ENCODE assay signal across 31 mouse cellular contexts in genomic region chr16:84629868-84630267, GRCm38 (mm10).
"Had no signal": no experiment of that assay in that cellular context is flagged by ENCODE, and none has a peak within 500 bp of the region (broad histone marks: within the 10 kb centered on the region; RNA-seq: fewer than 3 reads in every experiment).

No protein-coding gene starts in this region.

- H3K4me1 ChIP-seq: limb, embryonic 10.5 days; limb, embryonic 12.5 days; limb, embryonic 13.5 days; limb, embryonic 15.5 days; liver, embryonic 12.5 days; liver, embryonic 13.5 days; liver, embryonic 15.5 days; lung, embryonic 15.5 days; megakaryocyte, embryonic 14.5 days; midbrain, embryonic 10.5 days; midbrain, embryonic 12.5 days; midbrain, embryonic 13.5 days; midbrain, embryonic 15.5 days had no signal

- H3K9me3 ChIP-seq: limb, embryonic 10.5 days; limb, embryonic 12.5 days; limb, embryonic 13.5 days; limb, embryonic 15.5 days; liver, embryonic 12.5 days; liver, embryonic 13.5 days; liver, embryonic 15.5 days; lung, embryonic 15.5 days; midbrain, embryonic 10.5 days; midbrain, embryonic 12.5 days; midbrain, embryonic 13.5 days; midbrain, embryonic 15.5 days had no signal

- H3K4me3 ChIP-seq: left cerebral cortex, adult 2 months; limb, embryonic 10.5 days; limb, embryonic 12.5 days; limb, embryonic 13.5 days; limb, embryonic 15.5 days; liver, embryonic 12.5 days; liver, embryonic 13.5 days; liver, embryonic 15.5 days; lung, embryonic 15.5 days; megakaryocyte, embryonic 14.5 days; midbrain, embryonic 10.5 days; midbrain, embryonic 12.5 days; midbrain, embryonic 13.5 days; midbrain, embryonic 15.5 days; myocyte had no signal

- DNase-seq: left cerebral cortex, postnatal 4 days; liver; liver, embryonic 13.5 days; liver, postnatal 0 days; lung, adult 18-20 months; lung, adult 2 months; lung, embryonic 14.5 days; lung, postnatal 10 days; lung, postnatal 14 days; lung, postnatal 4 days; midbrain, embryonic 14.5 days had no signal

- H3K9ac ChIP-seq: limb, embryonic 12.5 days; limb, embryonic 13.5 days; limb, embryonic 15.5 days; liver, embryonic 12.5 days; liver, embryonic 13.5 days; liver, embryonic 14.5 days; liver, embryonic 15.5 days; liver, postnatal 0 days; lung, embryonic 14.5 days; lung, embryonic 15.5 days; midbrain, embryonic 12.5 days; midbrain, embryonic 13.5 days; midbrain, embryonic 15.5 days had no signal

- H3K27me3 ChIP-seq: limb, embryonic 12.5 days; limb, embryonic 13.5 days; limb, embryonic 15.5 days; liver, embryonic 12.5 days; liver, embryonic 13.5 days; liver, embryonic 15.5 days; lung, embryonic 15.5 days; megakaryocyte, embryonic 14.5 days; midbrain, embryonic 12.5 days; midbrain, embryonic 13.5 days; midbrain, embryonic 15.5 days had no signal

- H3K4me2 ChIP-seq: limb, embryonic 12.5 days; limb, embryonic 13.5 days; limb, embryonic 15.5 days; liver, embryonic 11.5 days; liver, embryonic 12.5 days; liver, embryonic 13.5 days; liver, embryonic 15.5 days; lung, embryonic 14.5 days; lung, embryonic 15.5 days; midbrain, embryonic 11.5 days; midbrain, embryonic 12.5 days; midbrain, embryonic 13.5 days; midbrain, embryonic 15.5 days had no signal

- H3K36me3 ChIP-seq: limb, embryonic 10.5 days; limb, embryonic 12.5 days; limb, embryonic 13.5 days; limb, embryonic 15.5 days; liver, embryonic 12.5 days; liver, embryonic 13.5 days; liver, embryonic 15.5 days; lung, embryonic 15.5 days; midbrain, embryonic 10.5 days; midbrain, embryonic 12.5 days; midbrain, embryonic 13.5 days; midbrain, embryonic 15.5 days had no signal

- H3K27ac ChIP-seq: left cerebral cortex, adult 2 months; limb, embryonic 10.5 days; limb, embryonic 12.5 days; limb, embryonic 13.5 days; limb, embryonic 15.5 days; liver, embryonic 12.5 days; liver, embryonic 13.5 days; liver, embryonic 14.5 days; liver, embryonic 15.5 days; lung, embryonic 15.5 days; macrophage; midbrain, embryonic 10.5 days; midbrain, embryonic 12.5 days; midbrain, embryonic 13.5 days; midbrain, embryonic 15.5 days had no signal

- ATAC-seq: liver, embryonic 12.5 days; liver, postnatal 0 days; lung, postnatal 0 days; midbrain, embryonic 13.5 days; midbrain, embryonic 15.5 days; midbrain, embryonic 16.5 days had no signal
